Mouse (Mus musculus) forebrain, embryonic 14.5 days (tissue): ENCODE measurements around the gene Ptprd. TPM values are rescaled to one million over a fixed set of nuclear protein-coding genes. Genes with fewer than 3 reads are reported as not detected.

Experiments used
- ATAC-seq: fragments of 200-750 bp; cut with Nextera tagmentation; 2 replicates; pipeline ENCODE4 v1.8.0; 2017; ENCODE audit warnings: mild to moderate bottlenecking, moderate library complexity
- DNase-seq: peaks from one replicate; pipeline ENCODE4 v3.0.0-alpha.2; 2015; ENCODE audit warnings: low spot score
- H3K27ac ChIP-seq: fragments of 300-500 bp; sonication (generic); 2 replicates; pipeline ENCODE4 v1.5.1; 2014; ENCODE audit warnings: low read depth, mild to moderate bottlenecking, control low read depth, low read length, moderate library complexity
- H3K27me3 ChIP-seq: fragments of 300-500 bp; sonication (generic); replicated peaks from 2 replicates; pipeline ENCODE4 v1.6.1; 2014; ENCODE audit warnings: low read length, control low read depth, mixed read lengths; ENCODE audit not compliant: control insufficient read depth, insufficient read depth
- H3K36me3 ChIP-seq: fragments of 300-500 bp; sonication (generic); 2 replicates; pipeline ENCODE4 v1.6.1; 2014; ENCODE audit warnings: low read length, control low read depth; ENCODE audit not compliant: control insufficient read depth, insufficient read depth
- H3K4me1 ChIP-seq: fragments of 300-500 bp; sonication (generic); 2 replicates; pipeline ENCODE4 v1.6.1; 2014; ENCODE audit warnings: antibody characterized with exemption, low read length, control low read depth; ENCODE audit not compliant: control insufficient read depth, insufficient read depth
- H3K4me2 ChIP-seq: fragments of 300-500 bp; sonication (generic); 2 replicates; pipeline ENCODE4 v1.6.1; 2014; ENCODE audit warnings: mild to moderate bottlenecking, control low read depth, low read length
- H3K4me3 ChIP-seq: fragments of 300-500 bp; sonication (generic); 2 replicates; pipeline ENCODE4 v1.5.1; 2014; ENCODE audit warnings: low read depth, low read length, control low read depth
- H3K9ac ChIP-seq: fragments of 300-500 bp; sonication (generic); 2 replicates; pipeline ENCODE4 v1.6.1; 2014; ENCODE audit warnings: mild to moderate bottlenecking, low read length, control low read depth, moderate library complexity
- H3K9me3 ChIP-seq: fragments of 300-500 bp; sonication (generic); replicated peaks from 2 replicates; pipeline ENCODE4 v1.6.1; 2016; ENCODE audit warnings: low read length, control low read depth, mixed read lengths; ENCODE audit not compliant: control insufficient read depth
- WGBS: fragments of 180-500 bp; shearing (Covaris S2); extraction: QIAGEN DNeasy Blood & Tissue Kit; methylation state at CpG from one replicate; pipeline ENCODE4 v1.1.7; 2014; 5-methylcytosine and 5-hydroxymethylcytosine counted together
- polyA plus RNA-seq: library from polyadenylated mRNA; unstranded; fragments of >200 nt; fragmentation: Nextera tagmentation; extraction: Ambion mirVana; gene quantifications from 2 replicates; pipeline ENCODE4 v1.2.1, GENCODE M21; 2014

Gene Ptprd
- polyA plus RNA-seq, 1 experiment from 2014 or later = 43.3 TPM

- Histone ChIP-seq H3K4me1 (no peaks in the 10 kb centered on the region), H3K9ac (no peak overlapping the region), H3K4me2 (no peak overlapping the region), H3K9me3 (no peaks in the 10 kb centered on the region), H3K27ac (no peak overlapping the region), H3K27me3 (no peaks in the 10 kb centered on the region), H3K36me3 (no peaks in the 10 kb centered on the region), H3K4me3 (no peak overlapping the region)
- WGBS = 81% methylated on average over 4 of the region's 4 CpGs
- ATAC-seq = no peak
- no peak for DNase-seq
Observed at GRCm38 (mm10) chr4:77077607-77078006, 1134.2 kb downstream of the Ptprd start.

GRCm38 (mm10) chr4:77050536-77051207 is 1161.1 kb downstream of the Ptprd start:
- 29% methylated on average over 6 of the region's 6 CpGs for WGBS
- H3K9me3 ChIP-seq = no peaks in the 10 kb centered on the region
- no peak overlapping the region for H3K4me3 ChIP-seq
- ATAC-seq = 0 out of 2 replicates have a peak, but pooled peaks have one; percentile 23
- no peaks in the 10 kb centered on the region for H3K27me3 ChIP-seq
- H3K36me3 ChIP-seq = no peaks in the 10 kb centered on the region
- no peak overlapping the region for H3K27ac ChIP-seq
- no peak overlapping the region for H3K4me2 ChIP-seq
- no peaks in the 10 kb centered on the region for H3K4me1 ChIP-seq
- no peak overlapping the region for H3K9ac ChIP-seq
- DNase-seq = peak; percentile 11

GRCm38 (mm10) chr4:77004483-77004882 is 1207.3 kb downstream of the Ptprd start:
- no peaks in the 10 kb centered on the region for H3K4me1 ChIP-seq
- no peak overlapping the region for H3K4me3 ChIP-seq
- no peaks in the 10 kb centered on the region for H3K36me3 ChIP-seq
- no peaks in the 10 kb centered on the region for H3K9me3 ChIP-seq
- H3K27ac ChIP-seq = no peak overlapping the region
- no peak for ATAC-seq
- no peaks in the 10 kb centered on the region for H3K27me3 ChIP-seq
- WGBS = 90% methylated on average over 1 of the region's 1 CpGs
- no peak for DNase-seq
- no peak overlapping the region for H3K9ac ChIP-seq
- no peak overlapping the region for H3K4me2 ChIP-seq

- Histone ChIP-seq H3K4me1 (no peaks in the 10 kb centered on the region), H3K4me3 (no peak overlapping the region), H3K27ac (no peak overlapping the region), H3K9me3 (no peaks in the 10 kb centered on the region), H3K36me3 (no peaks in the 10 kb centered on the region), H3K4me2 (no peak overlapping the region), H3K9ac (no peak overlapping the region), H3K27me3 (no peaks in the 10 kb centered on the region)
- peak; percentile 36 for DNase-seq
- 85% methylated on average over 4 of the region's 4 CpGs for WGBS
- ATAC-seq = no peak
Observed at GRCm38 (mm10) chr4:76996172-76996571, 1215.6 kb downstream of the Ptprd start.

- ATAC-seq (no peak), DNase-seq (no peak)
- no peak overlapping the region for H3K4me3 ChIP-seq
- H3K27ac ChIP-seq = no peak overlapping the region
- no peaks in the 10 kb centered on the region for H3K4me1 ChIP-seq
- H3K9ac ChIP-seq = no peak overlapping the region
- H3K9me3 ChIP-seq = no peaks in the 10 kb centered on the region
- no peaks in the 10 kb centered on the region for H3K36me3 ChIP-seq
- WGBS = 94% methylated on average over 1 of the region's 1 CpGs
- no peak overlapping the region for H3K4me2 ChIP-seq
- no peaks in the 10 kb centered on the region for H3K27me3 ChIP-seq
Observed at GRCm38 (mm10) chr4:76989961-76990360, 1221.8 kb downstream of the Ptprd start.

- H3K27me3 ChIP-seq = no peaks in the 10 kb centered on the region
- 83% methylated on average over 3 of the region's 3 CpGs for WGBS
Observed at GRCm38 (mm10) chr4:76977056-76977809, 1234.5 kb downstream of the Ptprd start.

GRCm38 (mm10) chr4:76948251-76948650 is 1263.5 kb downstream of the Ptprd start:
- Histone ChIP-seq H3K4me3 (no peak overlapping the region), H3K27me3 (no peaks in the 10 kb centered on the region), H3K9ac (no peak overlapping the region), H3K4me2 (no peak overlapping the region), H3K27ac (no peak overlapping the region), H3K4me1 (no peaks in the 10 kb centered on the region), H3K9me3 (no peaks in the 10 kb centered on the region), H3K36me3 (no peaks in the 10 kb centered on the region)
- ATAC-seq = no peak; the same call in 1 of the 2 replicates
- 52% methylated on average over 3 of the region's 3 CpGs for WGBS
- peak; percentile 70 for DNase-seq

More at GRCm38 (mm10) chr4:76977056-76977809, 1234.5 kb downstream of the Ptprd start:
- DNase-seq (no peak), ATAC-seq (no peak)
- H3K9me3 ChIP-seq = no peaks in the 10 kb centered on the region
- H3K4me1 ChIP-seq = no peaks in the 10 kb centered on the region
- H3K9ac ChIP-seq = no peak overlapping the region
- H3K4me3 ChIP-seq = no peak overlapping the region
- H3K4me2 ChIP-seq = no peak overlapping the region
- no peaks in the 10 kb centered on the region for H3K36me3 ChIP-seq
- no peak overlapping the region for H3K27ac ChIP-seq

- no peak overlapping the region for H3K4me2 ChIP-seq
- H3K9me3 ChIP-seq = no peaks in the 10 kb centered on the region
- H3K36me3 ChIP-seq = no peaks in the 10 kb centered on the region
- DNase-seq (no peak), ATAC-seq (no peak)
- 89% methylated on average over 6 of the region's 6 CpGs for WGBS
- H3K27ac ChIP-seq = no peak overlapping the region
- H3K4me3 ChIP-seq = no peak overlapping the region
- no peaks in the 10 kb centered on the region for H3K4me1 ChIP-seq
- no peak overlapping the region for H3K9ac ChIP-seq
- no peaks in the 10 kb centered on the region for H3K27me3 ChIP-seq
Observed at GRCm38 (mm10) chr4:76941382-76942360, 1270.1 kb downstream of the Ptprd start.
